Mouse (Mus musculus) MEL (cell line): ENCODE results near the gene Mael. TPM values are rescaled to one million over a fixed set of nuclear protein-coding genes. Genes with fewer than 3 reads are reported as not detected.

ENCODE experiments used
- DNase-seq: peaks from one replicate; pipeline ENCODE4 v3.0.0; 2011; ENCODE audit warnings: low read depth, low spot score
- H3K27ac ChIP-seq: 2 replicates; pipeline ENCODE4 v1.5.1; 2012; ENCODE audit warnings: low read depth, mild to moderate bottlenecking, control low read depth, low read length, moderate library complexity; ENCODE audit not compliant: control insufficient read depth
- H3K27me3 ChIP-seq, 2 experiments: fragments of 150-350 bp in 1 of 2; sonication (generic) in 1 of 2; 2 replicates each; pipeline ENCODE4 v1.6.1; 2012; ENCODE audit warnings: low read length in 2 of 2, mild to moderate bottlenecking in 2 of 2, improper control_type of control experiment in 1 of 2, moderate library complexity in 1 of 2; ENCODE audit not compliant: insufficient read depth in 2 of 2, control insufficient read depth in 1 of 2
- H3K36me3 ChIP-seq, 2 experiments: 2 replicates each; pipeline ENCODE4 v1.6.1; 2012 to 2014; ENCODE audit warnings: low read length in 2 of 2, improper control_type of control experiment in 1 of 2, inconsistent platforms in 1 of 2, mild to moderate bottlenecking in 1 of 2; ENCODE audit not compliant: insufficient read depth in 2 of 2, control insufficient read depth in 1 of 2
- H3K4me1 ChIP-seq, 2 experiments: fragments of 150-350 bp in 1 of 2; sonication (generic) in 1 of 2; 2 replicates each; pipeline ENCODE4 v1.6.1; 2012; ENCODE audit warnings: low read length in 2 of 2, improper control_type of control experiment in 1 of 2, mild to moderate bottlenecking in 1 of 2; ENCODE audit not compliant: insufficient read depth in 2 of 2, control insufficient read depth in 1 of 2
- H3K4me3 ChIP-seq, 2 experiments: fragments of 150-350 bp in 1 of 2; sonication (generic) in 1 of 2; 2 replicates each; pipeline ENCODE4 v1.5.1; 2012; ENCODE audit warnings: low read depth in 2 of 2, low read length in 2 of 2, mild to moderate bottlenecking in 2 of 2, moderate library complexity in 2 of 2, control low read depth in 1 of 2, improper control_type of control experiment in 1 of 2; ENCODE audit not compliant: control insufficient read depth in 1 of 2, insufficient read depth in 1 of 2
- H3K79me2 ChIP-seq: 2 replicates; pipeline ENCODE4 v1.6.1; 2012; ENCODE audit warnings: mild to moderate bottlenecking, low read length, moderate library complexity; ENCODE audit not compliant: control insufficient read depth, poor library complexity, insufficient read depth
- H3K9ac ChIP-seq: 2 replicates; pipeline ENCODE4 v1.6.1; 2012; ENCODE audit warnings: low read depth, mild to moderate bottlenecking, control low read depth, low read length, moderate library complexity; ENCODE audit not compliant: control insufficient read depth, poor library complexity, severe bottlenecking
- H3K9me3 ChIP-seq: fragments of 150-350 bp; sonication (generic); replicated peaks from 2 replicates; pipeline ENCODE4 v1.6.1; 2012; ENCODE audit warnings: mild to moderate bottlenecking, low read length, improper control_type of control experiment, moderate library complexity; ENCODE audit not compliant: insufficient read depth
- BHLHE40 ChIP-seq: IDR thresholded peaks from 2 replicates; pipeline ENCODE4 v1.6.1; 2012; ENCODE audit warnings: low read depth, mild to moderate bottlenecking, inconsistent platforms, low read length, improper control_type of control experiment, borderline replicate concordance
- CHD2 ChIP-seq: IDR thresholded peaks from 2 replicates; pipeline ENCODE4 v1.6.1; 2011; ENCODE audit warnings: low read length, improper control_type of control experiment
- CTCF ChIP-seq, 3 experiments: IDR thresholded peaks in 2 of 3; conservative IDR thresholded peaks in 1 of 3; 2 replicates each; pipeline ENCODE4 v1.5.1; 2011 to 2012; ENCODE audit warnings: low read length in 3 of 3, low read depth in 2 of 3, mild to moderate bottlenecking in 2 of 3, improper control_type of control experiment in 1 of 3, inconsistent platforms in 1 of 3, mixed read lengths in 1 of 3, moderate library complexity in 1 of 3; ENCODE audit not compliant: control insufficient read depth in 1 of 3, insufficient read depth in 1 of 3, poor library complexity in 1 of 3, severe bottlenecking in 1 of 3
- E2F4 ChIP-seq: IDR thresholded peaks from 2 replicates; pipeline ENCODE4 v1.6.1; 2011; ENCODE audit warnings: low read depth, low read length, improper control_type of control experiment, borderline replicate concordance
- ELF1 ChIP-seq: IDR thresholded peaks from 2 replicates; pipeline ENCODE4 v1.6.1; 2014; ENCODE audit warnings: low read depth, mild to moderate bottlenecking, inconsistent platforms, low read length, improper control_type of control experiment, moderate library complexity
- EP300 ChIP-seq, 2 experiments: IDR thresholded peaks; 2 replicates each; pipeline ENCODE4 v1.6.1; 2011; ENCODE audit warnings: improper control_type of control experiment in 2 of 2, low read length in 2 of 2, low read depth in 1 of 2, mild to moderate bottlenecking in 1 of 2
- ETS1 ChIP-seq: IDR thresholded peaks from 2 replicates; pipeline ENCODE4 v1.6.1; 2012; ENCODE audit warnings: low read depth, mild to moderate bottlenecking, inconsistent platforms, low read length, improper control_type of control experiment, moderate library complexity
- GABPA ChIP-seq: IDR thresholded peaks from 2 replicates; pipeline ENCODE4 v1.6.1; 2012; ENCODE audit warnings: low read depth, mild to moderate bottlenecking, inconsistent platforms, low read length, improper control_type of control experiment, moderate library complexity
- GATA1 ChIP-seq: IDR thresholded peaks from 2 replicates; pipeline ENCODE4 v1.6.1; 2011; ENCODE audit warnings: low read depth, low read length, improper control_type of control experiment
- HCFC1 ChIP-seq: IDR thresholded peaks from 2 replicates; pipeline ENCODE4 v1.6.1; 2012; ENCODE audit warnings: low read depth, mild to moderate bottlenecking, inconsistent platforms, low read length, improper control_type of control experiment, moderate library complexity
- MAFK ChIP-seq: IDR thresholded peaks from 2 replicates; pipeline ENCODE4 v1.6.1; 2011; ENCODE audit warnings: low read depth, mild to moderate bottlenecking, low read length, improper control_type of control experiment, borderline replicate concordance
- MEF2A ChIP-seq: IDR thresholded peaks from 2 replicates; pipeline ENCODE4 v1.6.1; 2014; ENCODE audit warnings: low read depth, mild to moderate bottlenecking, inconsistent platforms, low read length, improper control_type of control experiment; ENCODE audit not compliant: poor library complexity, insufficient replicate concordance, severe bottlenecking; ENCODE audit errors: extremely low read depth
- MXI1 ChIP-seq: IDR thresholded peaks from 2 replicates; pipeline ENCODE4 v1.6.1; 2011; ENCODE audit warnings: mild to moderate bottlenecking, low read depth, low read length, improper control_type of control experiment
- MYB ChIP-seq: IDR thresholded peaks from 2 replicates; pipeline ENCODE4 v1.6.1; 2011; ENCODE audit warnings: mild to moderate bottlenecking, low read depth, low read length, improper control_type of control experiment
- MYC ChIP-seq: IDR thresholded peaks from 2 replicates; pipeline ENCODE4 v1.6.1; 2011; ENCODE audit warnings: low read depth, mild to moderate bottlenecking, low read length, improper control_type of control experiment, moderate library complexity
- NELFE ChIP-seq: IDR thresholded peaks from 2 replicates; pipeline ENCODE4 v1.6.1; 2011; ENCODE audit warnings: low read depth, low read length, improper control_type of control experiment
- POLR2A ChIP-seq, 2 experiments: IDR thresholded peaks; 2 replicates each; pipeline ENCODE4 v1.6.1; 2011 to 2012; ENCODE audit warnings: low read length in 2 of 2, mild to moderate bottlenecking in 2 of 2, control low read depth in 1 of 2, improper control_type of control experiment in 1 of 2, low read depth in 1 of 2, moderate library complexity in 1 of 2; ENCODE audit not compliant: control insufficient read depth in 1 of 2, insufficient read depth in 1 of 2, poor library complexity in 1 of 2
- POLR2AphosphoS2 ChIP-seq: IDR thresholded peaks from 2 replicates; pipeline ENCODE4 v1.6.1; 2011; ENCODE audit warnings: low read length, improper control_type of control experiment
- POLR2AphosphoS5 ChIP-seq: IDR thresholded peaks from 2 replicates; pipeline ENCODE4 v1.6.1; 2012; ENCODE audit warnings: low read depth, borderline replicate concordance, mild to moderate bottlenecking, inconsistent platforms, low read length, moderate library complexity, mixed read lengths
- RCOR1 ChIP-seq: IDR thresholded peaks from 2 replicates; pipeline ENCODE4 v1.6.1; 2012; ENCODE audit warnings: low read depth, mild to moderate bottlenecking, inconsistent platforms, low read length, improper control_type of control experiment
- SIN3A ChIP-seq: IDR thresholded peaks from 2 replicates; pipeline ENCODE4 v1.6.1; 2012; ENCODE audit warnings: low read length, improper control_type of control experiment, inconsistent platforms
- SMC3 ChIP-seq: IDR thresholded peaks from 2 replicates; pipeline ENCODE4 v1.6.1; 2011; ENCODE audit warnings: low read depth, low read length, improper control_type of control experiment
- TAL1 ChIP-seq: IDR thresholded peaks from 2 replicates; pipeline ENCODE4 v1.6.1; 2012; ENCODE audit warnings: mild to moderate bottlenecking, inconsistent platforms, low read length, moderate library complexity, mixed read lengths
- TBP ChIP-seq: IDR thresholded peaks from 2 replicates; pipeline ENCODE4 v1.8.0; 2011; ENCODE audit warnings: low read depth, low read length, improper control_type of control experiment
- UBTF ChIP-seq: IDR thresholded peaks from 2 replicates; pipeline ENCODE4 v1.6.1; 2012; ENCODE audit warnings: low read depth, mild to moderate bottlenecking, inconsistent platforms, low read length, improper control_type of control experiment, moderate library complexity, borderline replicate concordance; ENCODE audit not compliant: insufficient read depth
- USF1 ChIP-seq: IDR thresholded peaks from 2 replicates; pipeline ENCODE4 v1.6.1; 2014; ENCODE audit warnings: low read depth, mild to moderate bottlenecking, inconsistent platforms, low read length, improper control_type of control experiment, moderate library complexity
- ZKSCAN1 ChIP-seq: IDR thresholded peaks from 2 replicates; pipeline ENCODE4 v1.6.1; 2012; ENCODE audit warnings: low read depth, mild to moderate bottlenecking, inconsistent platforms, low read length, improper control_type of control experiment, moderate library complexity
- ZNF384 ChIP-seq: IDR thresholded peaks from 2 replicates; pipeline ENCODE4 v1.6.1; 2012; ENCODE audit warnings: low read depth, mild to moderate bottlenecking, inconsistent platforms, low read length, improper control_type of control experiment
- polyA plus RNA-seq, 2 experiments: library from polyadenylated mRNA; stranded (reverse) in 1 of 2; unstranded in 1 of 2; fragments of >175 nt in 1 of 2; fragments of >200 nt in 1 of 2; gene quantifications; 2 replicates each; pipeline versions ENCODE4 v1.2.1 to v1.2.4; 2012; ENCODE audit warnings: low replicate concordance in 2 of 2, low read depth in 1 of 2; ENCODE audit not compliant: insufficient read length in 2 of 2, insufficient read depth in 1 of 2, missing spikeins in 1 of 2
- total RNA-seq: library from RNA; depleted of rRNA; stranded (reverse); fragments of 300-350 nt; gene quantifications from 2 replicates; pipeline ENCODE4 v1.2.3, GENCODE M21; 2012

Gene Mael
- total and polyA plus RNA-seq, 3 experiments = not detected

DNA sequence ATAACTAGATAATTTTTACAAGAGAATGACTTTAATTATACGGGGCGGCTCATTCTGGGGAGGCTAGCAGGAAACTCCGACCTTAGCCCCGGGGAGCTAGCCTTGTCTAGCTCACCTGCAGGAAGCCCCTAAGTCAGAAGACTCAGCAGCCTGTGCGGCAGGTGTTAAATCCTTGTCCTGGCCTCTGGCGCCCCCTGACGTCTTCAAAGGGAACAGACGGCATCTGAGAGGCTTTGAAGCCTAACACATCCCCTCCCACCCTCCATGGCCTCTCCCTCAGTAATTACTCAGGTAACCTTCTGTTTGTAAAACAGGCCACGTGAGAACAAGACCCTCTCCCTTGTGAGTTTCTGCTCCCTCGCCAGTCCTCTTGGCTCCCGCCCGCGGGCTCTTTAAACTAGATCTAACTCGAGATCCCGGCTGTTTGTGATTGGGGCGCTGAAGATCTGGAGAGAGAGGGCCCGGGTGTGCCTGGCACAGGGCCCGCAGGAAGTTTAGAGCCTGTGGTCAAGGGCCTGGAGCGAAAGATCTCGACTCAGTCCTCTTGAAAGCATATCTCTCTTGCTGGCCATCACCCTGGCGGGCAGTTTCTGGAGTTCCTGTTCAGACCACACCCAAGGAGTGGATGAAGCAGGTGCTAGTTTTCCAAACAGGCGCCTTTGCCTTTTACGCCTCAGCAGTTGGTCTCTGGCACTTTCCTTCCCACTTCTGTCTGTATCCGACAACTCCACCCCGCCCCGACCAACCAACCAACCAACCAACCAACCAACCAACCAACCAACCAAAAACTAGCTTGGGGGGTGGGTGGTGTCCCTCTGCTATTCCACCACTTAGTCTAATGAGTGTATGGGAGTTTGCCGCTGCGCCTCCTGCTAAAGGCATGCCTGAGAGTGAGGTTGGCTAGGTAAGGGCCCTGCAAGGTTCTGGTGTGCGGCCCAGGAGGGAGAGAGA lies 84.1 kb downstream of the Mael start (continued):
- TF ChIP-seq TBP = no peak
- no peak for TF ChIP-seq BHLHE40
- no peak for TF ChIP-seq RCOR1
- no peak for TF ChIP-seq MYB
- TF ChIP-seq GABPA = no peak
- TF ChIP-seq USF1 = no peak
- TF ChIP-seq ZNF384 = 0 out of 2 replicates have a peak, but pooled peaks have one; percentile 6
- TF ChIP-seq MAFK = no peak
- TF ChIP-seq NELFE = no peak
- TF ChIP-seq UBTF = no peak
- no peak for TF ChIP-seq MEF2A
- no peak for TF ChIP-seq TAL1
- TF ChIP-seq ZKSCAN1 = no peak
- TF ChIP-seq HCFC1 = no peak
- no peak for TF ChIP-seq MYC
- TF ChIP-seq GATA1 = no peak
- peak; percentile 50 for TF ChIP-seq MXI1
- TF ChIP-seq POLR2AphosphoS2 = no peak
- 0 out of 2 replicates have a peak, but pooled peaks have one; percentile 42 for TF ChIP-seq SIN3A
- peak; percentile 95 for TF ChIP-seq SMC3
- TF ChIP-seq, all 39 proteins: peak for 7

GRCm38 (mm10) chr1:166153351-166154120 lies 85.0 kb downstream of the Mael start:
- H3K27ac ChIP-seq = no peak overlapping the region
- DNase-seq = peak; percentile 92
- no peaks in the 10 kb centered on the region for H3K9me3 ChIP-seq
- H3K4me3 ChIP-seq = peak overlapping the region in 1 of 2 experiments; percentile 48; a peak in 2 of 4 replicates
- H3K79me2 ChIP-seq = no peaks in the 10 kb centered on the region
- H3K36me3 ChIP-seq = peaks cover 0 to 6% of the 10 kb centered on the region in 2 experiments; a peak in 2 of 4 replicates
- H3K9ac ChIP-seq = no peak overlapping the region
- peaks cover 0 to 1% of the 10 kb centered on the region in 2 experiments; a peak in 2 of 4 replicates for H3K27me3 ChIP-seq
- H3K4me1 ChIP-seq = peaks cover 2 to 15% of the 10 kb centered on the region in 2 experiments; a peak in 2 of 4 replicates
- TF ChIP-seq MEF2A = no peak
- TF ChIP-seq CHD2 = no peak
- TF ChIP-seq ZKSCAN1 = no peak
- no peak for TF ChIP-seq POLR2A (IDR thresholded peaks at IDR 0.05; ENCODE audit: control insufficient read depth in 1 of 2, insufficient read depth in 1 of 2, low read depth in 1 of 2, low read length in 2 of 2, poor library complexity in 1 of 2)
- no peak for TF ChIP-seq ELF1
- TF ChIP-seq EP300 (IDR thresholded peaks at IDR 0.05; ENCODE audit: low read depth in 1 of 2, low read length in 2 of 2) = no peak
- peak; percentile 91 to 97 (median 96) for TF ChIP-seq CTCF (IDR thresholded peaks at IDR 0.05 in 2 of 3, conservative IDR thresholded peaks at IDR 0.05 in 1 of 3; ENCODE audit: control insufficient read depth in 1 of 3, insufficient read depth in 1 of 3, low read depth in 2 of 3, low read length in 3 of 3, poor library complexity in 1 of 3, severe bottlenecking in 1 of 3)
- TF ChIP-seq MAFK = no peak
- TF ChIP-seq POLR2AphosphoS2 = no peak
- TF ChIP-seq MYB = no peak
- no peak for TF ChIP-seq POLR2AphosphoS5
- no peak for TF ChIP-seq TAL1
- TF ChIP-seq UBTF = no peak
- TF ChIP-seq ZNF384 = no peak
- no peak for TF ChIP-seq TBP
- no peak for TF ChIP-seq ETS1
- peak; percentile 47; the same call in 1 of the 2 replicates for TF ChIP-seq GATA1
- TF ChIP-seq MXI1 = peak; percentile 25; the same call in 1 of the 2 replicates
- no peak for TF ChIP-seq USF1
- no peak for TF ChIP-seq E2F4
- TF ChIP-seq BHLHE40 = no peak
- peak; percentile 29; the same call in 1 of the 2 replicates for TF ChIP-seq HCFC1
